Mouse (Mus musculus) embryo, embryonic 9.5 days (tissue): Measurements from ENCODE around the gene Nfic.
A peak's percentile ranks its signal among the peaks of the same experiment; 100 is the strongest.

ENCODE experiments used
- DNase-seq: peaks from one replicate; pipeline ENCODE4 v3.0.0-alpha.2; 2017; ENCODE audit errors: extremely low spot score

Gene Nfic

GRCm38 (mm10) chr10:81356991-81357844, 98.2 kb downstream of the Nfic start, which contains the start of gene Mfsd12:
TSS of gene Mfsd12 (plus strand) at chr10:81357491.
- DNase-seq: peak; percentile 85

GRCm38 (mm10) chr10:81356352-81356990, 99.0 kb downstream of the Nfic start:
- DNase-seq: no peak

GRCm38 (mm10) chr10:81355533-81355932, 99.9 kb downstream of the Nfic start:
- no peak for DNase-seq

GRCm38 (mm10) chr10:81354738-81355477, 100.5 kb downstream of the Nfic start:
- no peak for DNase-seq

GRCm38 (mm10) chr10:81351678-81352291, 103.7 kb downstream of the Nfic start:
- no peak for DNase-seq

GRCm38 (mm10) chr10:81350351-81351063, 104.9 kb downstream of the Nfic start, which contains the start of gene Hmg20b:
TSS of gene Hmg20b (minus strand) at chr10:81350480.
- DNase-seq: peak; percentile 99

GRCm38 (mm10) chr10:81349961-81350350, 105.5 kb downstream of the Nfic start:
- DNase-seq: no peak

GRCm38 (mm10) chr10:81349146-81349545, 106.3 kb downstream of the Nfic start:
- no peak for DNase-seq

GRCm38 (mm10) chr10:81346453-81347067, 108.9 kb downstream of the Nfic start:
- DNase-seq: peak; percentile 83
